Mouse (Mus musculus) forebrain, postnatal 0 days (tissue): Measurements from ENCODE around the gene C2cd5. TPM values are rescaled to one million over a fixed set of nuclear protein-coding genes. Genes with fewer than 3 reads are reported as not detected.

ENCODE experiments used
- ATAC-seq: fragments of 200-750 bp; cut with Nextera tagmentation; 2 replicates; pipeline ENCODE4 v1.8.0; 2017; ENCODE audit warnings: mild to moderate bottlenecking, moderate library complexity
- DNase-seq: peaks from one replicate; pipeline ENCODE4 v3.0.0-alpha.2; 2015
- H3K27ac ChIP-seq: fragments of 300-500 bp; sonication (generic); 2 replicates; pipeline ENCODE4 v1.5.1; 2014; ENCODE audit warnings: low read depth, mild to moderate bottlenecking, antibody characterized with exemption, low read length, moderate library complexity, mixed read lengths
- H3K27me3 ChIP-seq: fragments of 300-500 bp; sonication (generic); 2 replicates; pipeline ENCODE4 v1.6.1; 2014; ENCODE audit warnings: mild to moderate bottlenecking, low read length, mixed read lengths; ENCODE audit not compliant: insufficient read depth
- H3K36me3 ChIP-seq: fragments of 300-500 bp; sonication (generic); 2 replicates; pipeline ENCODE4 v1.6.1; 2014; ENCODE audit warnings: mild to moderate bottlenecking, moderate library complexity; ENCODE audit not compliant: insufficient read depth
- H3K4me1 ChIP-seq: fragments of 300-500 bp; sonication (generic); 2 replicates; pipeline ENCODE4 v1.6.1; 2014; ENCODE audit warnings: antibody characterized with exemption; ENCODE audit not compliant: insufficient read depth
- H3K4me2 ChIP-seq: fragments of 300-500 bp; sonication (generic); 2 replicates; pipeline ENCODE4 v1.6.1; 2014; ENCODE audit warnings: low read depth, mild to moderate bottlenecking, moderate library complexity
- H3K4me3 ChIP-seq: fragments of 300-500 bp; sonication (generic); 2 replicates; pipeline ENCODE4 v1.5.1; 2014; ENCODE audit warnings: low read depth, low read length, mixed read lengths
- H3K9ac ChIP-seq: fragments of 300-500 bp; sonication (generic); 2 replicates; pipeline ENCODE4 v1.6.1; 2014; ENCODE audit warnings: mild to moderate bottlenecking
- H3K9me3 ChIP-seq: fragments of 300-500 bp; sonication (generic); 2 replicates; pipeline ENCODE4 v1.6.1; 2016; ENCODE audit warnings: low read length
- CTCF ChIP-seq: sonication (generic); IDR thresholded peaks from 2 replicates; pipeline ENCODE4 v1.5.1; 2016; ENCODE audit warnings: antibody characterized with exemption, control low read depth, low read depth
- WGBS: fragments of 180-500 bp; shearing (Covaris S2); extraction: QIAGEN DNeasy Blood & Tissue Kit; methylation state at CpG from one replicate; pipeline ENCODE4 v1.1.7; 2014; 5-methylcytosine and 5-hydroxymethylcytosine counted together
- polyA plus RNA-seq: library from polyadenylated mRNA; unstranded; fragments of >200 nt; fragmentation: Nextera tagmentation; extraction: Ambion mirVana; gene quantifications from 2 replicates; pipeline ENCODE4 v1.2.1, GENCODE M21; 2015
- total RNA-seq: library from RNA; depleted of rRNA; stranded (reverse); fragments of >200 nt; gene quantifications from 2 replicates; pipeline ENCODE4 v1.2.3, GENCODE M21; 2014

C2cd5 gene
- total and polyA plus RNA-seq, 2 experiments from 2014 or later: 18.5 to 45.7 TPM

GRCm38 (mm10) chr6:143107611-143108010, 7.7 kb upstream of the C2cd5 start:
- Histone ChIP-seq H3K4me1 (no peaks in the 10 kb centered on the region), H3K4me3 (no peak overlapping the region), H3K4me2 (no peak overlapping the region), H3K36me3 (no peaks in the 10 kb centered on the region), H3K27ac (no peak overlapping the region), H3K9ac (no peak overlapping the region), H3K27me3 (no peaks in the 10 kb centered on the region), H3K9me3 (peaks cover 5% of the 10 kb centered on the region; the same call in 1 of the 2 replicates)
- ATAC-seq (no peak), DNase-seq (no peak)
- WGBS: 97% methylated on average over 4 of the region's 4 CpGs
- no peak for TF ChIP-seq CTCF

DNA sequence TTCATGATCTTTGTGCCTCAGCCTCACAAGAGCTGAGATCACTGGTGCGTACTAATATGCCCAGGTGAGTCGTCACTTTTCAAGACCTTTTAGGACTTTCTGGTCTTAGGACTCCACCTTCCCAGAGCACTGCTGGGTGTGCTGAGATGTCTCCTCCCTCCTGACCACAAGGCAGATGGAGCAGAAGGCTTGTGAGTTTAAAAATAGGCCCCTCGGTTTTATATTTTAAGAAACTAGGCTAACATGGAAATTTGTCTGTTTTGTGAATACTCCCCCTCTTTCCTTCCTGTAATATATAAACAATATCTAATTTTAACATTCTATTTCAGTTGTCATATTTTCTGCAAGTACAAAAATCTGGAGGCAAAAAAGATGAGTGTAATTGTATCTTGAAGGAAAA, 5.8 kb upstream of the C2cd5 start:
- no peak overlapping the region for H3K4me3 ChIP-seq
- no peak overlapping the region for H3K9ac ChIP-seq
- no peak overlapping the region for H3K4me2 ChIP-seq
- no peaks in the 10 kb centered on the region for H3K36me3 ChIP-seq
- DNase-seq (no peak), ATAC-seq (no peak)
- TF ChIP-seq CTCF: no peak
- WGBS: 81% methylated on average over 3 of the region's 3 CpGs
- H3K27ac ChIP-seq: no peak overlapping the region
- no peaks in the 10 kb centered on the region for H3K27me3 ChIP-seq
- H3K4me1 ChIP-seq: no peaks in the 10 kb centered on the region
- H3K9me3 ChIP-seq: peaks cover 5% of the 10 kb centered on the region; the same call in 1 of the 2 replicates

DNA sequence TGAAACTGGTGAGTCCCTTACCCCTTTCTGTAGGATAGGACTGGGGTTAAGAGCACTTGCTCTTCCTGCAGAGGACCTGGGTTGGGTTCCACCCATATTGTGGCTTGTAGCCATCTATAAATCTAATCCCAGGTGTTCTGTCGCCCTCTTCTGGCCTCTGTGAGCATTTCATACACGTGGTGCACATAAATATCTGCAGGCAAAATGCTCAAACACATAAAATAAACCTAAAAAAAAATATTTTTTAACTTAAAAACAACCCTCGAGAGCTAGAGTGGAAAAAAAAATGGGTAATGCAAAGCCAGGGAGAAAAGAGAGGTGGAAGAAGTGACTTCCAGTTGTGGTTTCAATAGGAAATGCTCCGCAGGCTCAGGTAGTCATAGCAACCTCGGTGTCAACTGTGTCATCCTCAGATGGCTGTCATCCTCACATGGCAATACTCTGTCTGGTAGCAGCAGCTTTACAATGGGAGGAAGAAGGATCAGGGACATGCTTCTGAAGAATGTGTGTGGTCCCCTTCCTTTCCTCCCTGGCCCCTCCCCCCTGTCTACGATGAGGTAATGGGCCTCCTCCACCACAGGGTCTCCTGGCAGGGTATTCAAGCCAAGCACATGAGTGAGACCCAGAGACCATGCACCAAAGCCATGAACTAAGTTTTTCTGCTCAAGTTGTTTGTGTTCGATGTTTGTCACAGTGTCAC, 4.2 kb upstream of the C2cd5 start:
- Histone ChIP-seq H3K27ac (no peak overlapping the region), H3K9me3 (peaks cover 5% of the 10 kb centered on the region; the same call in 1 of the 2 replicates), H3K4me1 (no peaks in the 10 kb centered on the region), H3K27me3 (no peaks in the 10 kb centered on the region), H3K4me3 (no peak overlapping the region), H3K9ac (no peak overlapping the region), H3K36me3 (no peaks in the 10 kb centered on the region), H3K4me2 (no peak overlapping the region)
- DNase-seq (no peak), ATAC-seq (no peak)
- WGBS: 67% methylated on average over 7 of the region's 7 CpGs
- TF ChIP-seq CTCF: peak; percentile 33

GRCm38 (mm10) chr6:143100478-143101115, 656 bp upstream of the C2cd5 start:
- ATAC-seq: no peak
- Histone ChIP-seq H3K27me3 (no peaks in the 10 kb centered on the region), H3K4me3 (peak overlapping the region; percentile 76), H3K4me2 (peak overlapping the region; percentile 68), H3K27ac (no peak overlapping the region), H3K9me3 (peaks cover 5% of the 10 kb centered on the region; the same call in 1 of the 2 replicates), H3K4me1 (peaks cover 8% of the 10 kb centered on the region), H3K9ac (peak overlapping the region; percentile 92), H3K36me3 (0 out of 2 replicates have a peak, but pooled peaks cover 4% of the 10 kb centered on the region)
- DNase-seq: no peak
- WGBS: 46% methylated on average over 8 of the region's 8 CpGs
- TF ChIP-seq CTCF: no peak

DNA sequence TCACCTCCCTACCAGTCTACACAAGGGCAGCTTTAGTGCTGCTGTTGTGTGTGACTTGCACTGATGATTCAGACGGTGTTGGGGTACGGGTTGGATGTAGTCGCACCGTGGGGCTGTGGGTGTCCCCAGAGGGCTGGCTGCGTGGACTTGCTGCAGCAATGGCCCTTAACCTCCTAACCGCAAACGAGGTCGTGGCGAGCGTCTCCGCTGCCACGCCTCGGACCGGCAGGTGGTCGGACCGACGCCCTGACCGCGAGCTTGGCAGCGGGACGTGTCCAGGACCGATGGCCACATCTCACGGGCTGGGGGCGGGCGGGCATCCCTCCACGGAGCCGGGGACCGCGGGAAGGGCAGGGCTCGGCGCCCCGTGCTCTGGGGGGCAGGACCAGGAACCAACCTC, 660 bp downstream of the C2cd5 start:
- Histone ChIP-seq H3K9me3 (peaks cover 5% of the 10 kb centered on the region; the same call in 1 of the 2 replicates), H3K4me3 (peak overlapping the region; percentile 76), H3K36me3 (0 out of 2 replicates have a peak, but pooled peaks cover 4% of the 10 kb centered on the region), H3K4me1 (peaks cover 8% of the 10 kb centered on the region), H3K9ac (peak overlapping the region; percentile 92), H3K4me2 (peak overlapping the region; percentile 59), H3K27me3 (no peaks in the 10 kb centered on the region), H3K27ac (peak overlapping the region; percentile 97)
- peak; percentile 50 for ATAC-seq
- DNase-seq: peak; percentile 58
- TF ChIP-seq CTCF: peak; percentile 43
- 1% methylated on average over 32 of the region's 32 CpGs for WGBS

- Histone ChIP-seq H3K4me1 (peaks cover 8% of the 10 kb centered on the region), H3K9me3 (no peaks in the 10 kb centered on the region), H3K9ac (no peak overlapping the region), H3K27me3 (no peaks in the 10 kb centered on the region), H3K4me3 (no peak overlapping the region), H3K36me3 (peaks cover 11% of the 10 kb centered on the region; the same call in 1 of the 2 replicates), H3K4me2 (no peak overlapping the region), H3K27ac (no peak overlapping the region)
- WGBS: 34% methylated on average over 11 of the region's 11 CpGs
- DNase-seq (no peak), ATAC-seq (no peak)
- no peak for TF ChIP-seq CTCF
Observed at GRCm38 (mm10) chr6:143095126-143095525, 4.8 kb downstream of the C2cd5 start.

DNA sequence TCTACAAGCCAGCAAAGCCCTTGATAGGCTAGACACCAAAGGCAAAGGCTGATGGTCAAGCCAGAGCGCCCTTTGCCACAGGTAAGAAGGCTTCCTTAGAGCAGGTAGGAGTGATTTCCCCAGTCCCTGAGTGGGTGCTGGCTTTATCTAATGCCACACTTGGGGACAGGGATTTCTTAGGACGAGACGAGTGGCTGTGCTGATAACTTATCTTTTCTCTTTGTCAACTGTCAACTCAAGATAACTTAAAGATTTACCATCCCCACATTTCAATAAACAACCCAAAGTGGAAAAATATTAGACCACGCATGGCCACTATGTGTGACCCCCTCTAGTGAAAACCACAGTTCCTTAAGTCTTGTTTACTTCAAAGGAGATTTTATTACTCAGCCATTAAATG, 7.1 kb downstream of the C2cd5 start:
- Histone ChIP-seq H3K4me1 (peaks cover 2% of the 10 kb centered on the region; the same call in 1 of the 2 replicates), H3K4me2 (no peak overlapping the region), H3K9ac (no peak overlapping the region), H3K27me3 (no peaks in the 10 kb centered on the region), H3K27ac (no peak overlapping the region), H3K4me3 (no peak overlapping the region), H3K9me3 (no peaks in the 10 kb centered on the region), H3K36me3 (peaks cover 17% of the 10 kb centered on the region)
- ATAC-seq (no peak), DNase-seq (no peak)
- WGBS: 96% methylated on average over 4 of the region's 4 CpGs
- no peak for TF ChIP-seq CTCF
